Mouse (Mus musculus) cerebellum, adult 9-11 months (tissue): ENCODE results near the gene Acot8.

ENCODE experiments used
- DNase-seq: peaks from one replicate; pipeline ENCODE4 v3.0.0; 2022

The Acot8 gene

DNA sequence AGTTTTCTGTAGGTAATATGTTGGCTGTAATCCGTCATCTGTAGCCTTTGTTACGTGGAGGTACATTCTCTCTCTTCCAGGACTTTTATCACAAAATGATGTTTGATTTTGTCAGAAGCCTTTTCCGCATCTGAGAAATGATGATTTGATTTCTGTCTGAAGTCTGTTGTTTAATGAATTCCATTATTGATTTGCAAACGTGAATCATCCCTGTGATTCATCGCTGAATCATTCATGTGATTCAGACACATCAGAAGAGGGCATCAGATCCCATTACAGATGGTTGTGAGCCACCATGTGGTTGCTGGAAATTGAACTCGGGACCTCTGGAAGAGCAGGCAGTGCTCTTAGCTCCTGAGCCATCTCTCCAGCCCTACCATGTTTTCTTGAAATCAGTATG is 55.7 kb downstream of the Acot8 start:
- no peak for DNase-seq

DNA sequence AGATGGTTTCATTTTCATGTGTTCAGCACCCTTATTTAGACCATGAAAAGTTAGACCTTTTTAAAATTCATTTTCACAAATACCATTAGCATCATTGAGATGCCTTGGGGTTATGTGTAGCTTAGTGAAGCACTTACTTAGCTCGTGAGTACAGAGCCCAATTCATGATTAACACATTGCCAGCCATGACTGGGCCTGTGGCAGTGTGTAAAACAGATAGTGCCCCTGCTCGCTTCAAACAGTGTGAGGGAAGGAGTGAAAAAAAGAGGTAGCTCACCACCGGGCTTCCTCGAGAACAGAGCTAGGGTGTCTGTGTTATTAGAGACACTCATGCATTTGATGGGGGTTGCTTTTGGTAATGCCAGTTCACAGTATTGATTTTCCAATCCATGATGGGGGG is 56.5 kb downstream of the Acot8 start:
- no peak for DNase-seq

DNA sequence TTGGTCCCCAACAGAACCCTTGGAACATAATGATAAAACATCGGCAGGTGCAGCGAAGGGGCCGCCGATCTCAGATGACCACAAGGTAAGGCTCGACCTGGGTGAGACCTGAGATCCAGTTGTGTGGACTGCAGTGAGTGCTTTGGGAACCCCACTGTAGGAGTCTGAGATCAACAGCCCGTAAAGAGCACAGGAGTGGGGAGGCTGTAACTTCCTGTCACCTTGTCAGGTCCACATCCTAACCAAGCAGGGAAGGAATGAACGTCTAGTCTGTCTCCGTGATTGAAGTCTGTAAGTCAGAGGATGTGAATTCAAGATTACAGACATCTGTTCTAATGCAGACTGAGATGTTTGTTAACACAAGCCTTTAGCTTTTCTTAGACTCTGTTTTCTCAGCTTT is 58.0 kb downstream of the Acot8 start:
- no peak for DNase-seq

DNA sequence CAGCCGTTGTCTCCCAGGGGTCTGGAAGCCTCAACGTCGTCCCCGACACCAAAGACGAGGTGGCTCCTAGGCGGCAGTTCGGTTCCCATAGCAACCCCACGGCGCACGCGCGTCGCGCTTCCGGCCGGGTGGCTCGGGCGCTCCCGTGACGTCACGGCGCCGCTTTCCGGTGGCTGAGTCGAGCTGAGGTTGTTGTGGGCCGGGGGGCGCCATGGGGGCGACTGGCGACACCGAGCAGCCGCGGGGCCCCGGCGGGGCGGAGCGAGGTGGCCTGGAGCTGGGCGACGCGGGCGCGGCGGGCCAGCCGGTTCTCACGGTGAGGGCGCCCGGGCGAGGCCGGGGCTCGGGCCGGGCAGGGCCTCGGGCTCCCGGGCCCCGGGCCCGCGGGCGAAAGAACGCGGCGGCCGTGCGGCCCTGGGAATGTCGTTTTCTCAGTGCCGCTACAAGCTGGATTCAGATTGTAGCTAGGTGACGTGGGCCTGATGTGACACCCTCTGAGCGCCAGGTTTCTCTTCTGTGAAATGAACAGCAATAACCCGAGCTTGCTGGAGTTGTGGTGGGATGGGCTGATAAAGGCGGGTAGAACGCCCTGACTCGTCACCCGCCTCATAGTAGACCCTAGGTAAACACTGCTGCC is 58.7 kb downstream of the Acot8 start, which contains the start of the genes Wfdc3 and Dnttip1:
Wfdc3 (minus strand) TSS at position 89 of the 637 bp plus-strand sequence.
Dnttip1 (plus strand) TSS at position 141 of the 637 bp plus-strand sequence.
- peak; percentile 90 for DNase-seq

DNA sequence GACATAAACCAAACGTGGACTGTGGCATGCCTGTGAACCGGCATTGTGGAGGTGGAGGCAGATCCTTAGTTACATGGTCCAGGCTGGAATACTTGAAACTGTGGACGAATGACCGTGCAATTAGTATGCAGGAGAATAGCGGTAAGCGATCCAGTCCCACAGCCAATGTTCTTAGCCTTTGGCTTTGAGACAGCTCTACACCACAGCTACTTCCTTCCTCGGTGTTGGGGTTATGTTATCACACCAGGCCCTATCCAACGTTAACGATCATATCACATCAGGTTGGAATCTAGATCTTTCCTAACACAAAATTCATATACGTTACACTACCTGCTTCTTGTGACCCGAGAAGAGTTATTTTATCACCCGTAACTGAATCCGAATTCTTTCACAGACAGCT is 59.7 kb downstream of the Acot8 start:
- no peak for DNase-seq
